Mouse (Mus musculus) hindbrain, embryonic 11.5 days (tissue): ENCODE measurements around the gene Sec61a1. TPM values are rescaled to one million over a fixed set of nuclear protein-coding genes. Genes with fewer than 3 reads are reported as not detected.

Experiments
- ATAC-seq: fragments of 200-750 bp; cut with Nextera tagmentation; 2 replicates; pipeline ENCODE4 v1.8.0; 2017; ENCODE audit warnings: mild to moderate bottlenecking, moderate TSS enrichment, moderate library complexity; ENCODE audit not compliant: low FRiP score
- DNase-seq: peaks from one replicate; pipeline ENCODE4 v3.0.0-alpha.2; 2015; ENCODE audit warnings: low spot score
- H3K27ac ChIP-seq: fragments of 300-500 bp; sonication (generic); 2 replicates; pipeline ENCODE4 v1.5.1; 2014; ENCODE audit warnings: mild to moderate bottlenecking, low read depth, low read length
- H3K27me3 ChIP-seq: fragments of 300-500 bp; sonication (generic); 2 replicates; pipeline ENCODE4 v1.6.1; 2014; ENCODE audit warnings: mild to moderate bottlenecking, low read length, moderate library complexity, mixed read lengths; ENCODE audit not compliant: control insufficient read depth, insufficient read depth
- H3K36me3 ChIP-seq: fragments of 300-500 bp; sonication (generic); 2 replicates; pipeline ENCODE4 v1.6.1; 2014; ENCODE audit warnings: mild to moderate bottlenecking, low read length, moderate library complexity, mixed read lengths; ENCODE audit not compliant: control insufficient read depth, insufficient read depth
- H3K4me1 ChIP-seq: fragments of 300-500 bp; sonication (generic); replicated peaks from 2 replicates; pipeline ENCODE4 v1.6.1; 2014; ENCODE audit warnings: low read length, mixed read lengths; ENCODE audit not compliant: control insufficient read depth, insufficient read depth
- H3K4me2 ChIP-seq: fragments of 300-500 bp; sonication (generic); replicated peaks from 2 replicates; pipeline ENCODE4 v1.6.1; 2014; ENCODE audit warnings: mild to moderate bottlenecking, low read depth, low read length
- H3K4me3 ChIP-seq: fragments of 300-500 bp; sonication (generic); 2 replicates; pipeline ENCODE4 v1.5.1; 2014; ENCODE audit warnings: low read depth, low read length
- H3K9ac ChIP-seq: fragments of 300-500 bp; sonication (generic); 2 replicates; pipeline ENCODE4 v1.6.1; 2014; ENCODE audit warnings: low read depth, low read length
- H3K9me3 ChIP-seq: fragments of 300-500 bp; sonication (generic); 2 replicates; pipeline ENCODE4 v1.6.1; 2016; ENCODE audit warnings: low read length; ENCODE audit not compliant: control insufficient read depth
- WGBS: fragments of 180-500 bp; shearing (Covaris S2); extraction: QIAGEN DNeasy Blood & Tissue Kit; methylation state at CpG from one replicate; pipeline ENCODE4 v1.1.7; 2014; 5-methylcytosine and 5-hydroxymethylcytosine counted together
- polyA plus RNA-seq: library from polyadenylated mRNA; unstranded; fragments of >200 nt; fragmentation: Nextera tagmentation; extraction: Ambion mirVana; gene quantifications from 2 replicates; pipeline ENCODE4 v1.2.1, GENCODE M21; 2014

Gene Sec61a1
- polyA plus RNA-seq, result 139 and 164 TPM in 2 replicates

- Histone ChIP-seq H3K9ac (peak within 1 kb of the TSS; percentile 94), H3K27me3 (no peaks in the 10 kb centered on the region), H3K27ac (peak within 1 kb of the TSS; percentile 90), H3K36me3 (no peaks in the 10 kb centered on the region), H3K4me1 (0 out of 2 replicates have a peak, but pooled peaks cover 5% of the 10 kb centered on the region), H3K4me2 (peak within 1 kb of the TSS; percentile 92), H3K4me3 (peak within 1 kb of the TSS; percentile 96), H3K9me3 (no peaks in the 10 kb centered on the region)
- ATAC-seq (peak; percentile 97), DNase-seq (peak; percentile 96)
- under 1% methylated on average over 76 of the region's 80 CpGs for WGBS
These were observed at the start of gene Sec61a1 for GRCm38 (mm10) chr6:88518404-88519263. Gene Sec61a1, minus strand, starts transcription at chr6:88518905.

GRCm38 (mm10) chr6:88566676-88567075, 48.0 kb upstream of the Sec61a1 start:
- H3K9me3 ChIP-seq, result no peaks in the 10 kb centered on the region
- WGBS, result 7% methylated on average over 7 of the region's 7 CpGs
- no peak overlapping the region; the same call in 1 of the 2 replicates for H3K4me2 ChIP-seq
- no peaks in the 10 kb centered on the region for H3K4me1 ChIP-seq
- no peaks in the 10 kb centered on the region for H3K36me3 ChIP-seq
- H3K4me3 ChIP-seq, result no peak overlapping the region
- no peak for ATAC-seq
- H3K27ac ChIP-seq, result no peak overlapping the region
- H3K9ac ChIP-seq, result no peak overlapping the region
- H3K27me3 ChIP-seq, result peaks cover 8% of the 10 kb centered on the region; the same call in 1 of the 2 replicates
- no peak for DNase-seq

- no peaks in the 10 kb centered on the region for H3K36me3 ChIP-seq
- peaks cover 8% of the 10 kb centered on the region; the same call in 1 of the 2 replicates for H3K27me3 ChIP-seq
- no peaks in the 10 kb centered on the region for H3K9me3 ChIP-seq
- no peak overlapping the region for H3K4me2 ChIP-seq
- WGBS, result 39% methylated on average over 6 of the region's 6 CpGs
- no peaks in the 10 kb centered on the region for H3K4me1 ChIP-seq
- ATAC-seq (no peak), DNase-seq (peak; percentile 24)
- no peak overlapping the region for H3K4me3 ChIP-seq
- H3K9ac ChIP-seq, result no peak overlapping the region
- H3K27ac ChIP-seq, result no peak overlapping the region
These were observed 46.3 kb upstream of the Sec61a1 start for GRCm38 (mm10) chr6:88565033-88565432.

GRCm38 (mm10) chr6:88560156-88560555, 41.5 kb upstream of the Sec61a1 start:
- Histone ChIP-seq H3K4me3 (no peak overlapping the region), H3K27ac (no peak overlapping the region), H3K36me3 (no peaks in the 10 kb centered on the region), H3K4me1 (no peaks in the 10 kb centered on the region), H3K9ac (no peak overlapping the region), H3K27me3 (peaks cover 2% of the 10 kb centered on the region; the same call in 1 of the 2 replicates), H3K9me3 (no peaks in the 10 kb centered on the region), H3K4me2 (no peak overlapping the region)
- DNase-seq (no peak), ATAC-seq (no peak)
- WGBS, result 94% methylated on average over 4 of the region's 4 CpGs

- no peak overlapping the region for H3K4me3 ChIP-seq
- no peak overlapping the region for H3K9ac ChIP-seq
- ATAC-seq, result no peak
- no peak for DNase-seq
- H3K9me3 ChIP-seq, result no peaks in the 10 kb centered on the region
- peaks cover 2% of the 10 kb centered on the region; the same call in 1 of the 2 replicates for H3K27me3 ChIP-seq
- 43% methylated on average over 5 of the region's 5 CpGs for WGBS
- H3K4me1 ChIP-seq, result no peaks in the 10 kb centered on the region
- H3K27ac ChIP-seq, result no peak overlapping the region
- H3K36me3 ChIP-seq, result no peaks in the 10 kb centered on the region
- no peak overlapping the region for H3K4me2 ChIP-seq
These were observed 41.0 kb upstream of the Sec61a1 start for GRCm38 (mm10) chr6:88559688-88560087.

GRCm38 (mm10) chr6:88558076-88558475, 39.4 kb upstream of the Sec61a1 start:
- no peak for DNase-seq
- WGBS, result 67% methylated on average over 1 of the region's 1 CpGs
- no peak overlapping the region for H3K9ac ChIP-seq
- H3K27me3 ChIP-seq, result no peaks in the 10 kb centered on the region
- H3K4me2 ChIP-seq, result no peak overlapping the region
- ATAC-seq, result no peak
- no peaks in the 10 kb centered on the region for H3K4me1 ChIP-seq
- H3K9me3 ChIP-seq, result no peaks in the 10 kb centered on the region
- H3K4me3 ChIP-seq, result no peak overlapping the region
- no peak overlapping the region for H3K27ac ChIP-seq
- H3K36me3 ChIP-seq, result no peaks in the 10 kb centered on the region

- no peak overlapping the region for H3K4me3 ChIP-seq
- DNase-seq (no peak), ATAC-seq (no peak)
- WGBS, result 14% methylated on average over 4 of the region's 4 CpGs
- no peak overlapping the region for H3K4me2 ChIP-seq
- H3K36me3 ChIP-seq, result no peaks in the 10 kb centered on the region
- no peak overlapping the region for H3K9ac ChIP-seq
- H3K9me3 ChIP-seq, result no peaks in the 10 kb centered on the region
- no peaks in the 10 kb centered on the region for H3K4me1 ChIP-seq
- H3K27ac ChIP-seq, result no peak overlapping the region
- H3K27me3 ChIP-seq, result no peaks in the 10 kb centered on the region
These were observed 38.8 kb upstream of the Sec61a1 start for GRCm38 (mm10) chr6:88557548-88557947.

GRCm38 (mm10) chr6:88549916-88550315, 31.2 kb upstream of the Sec61a1 start:
- H3K36me3 ChIP-seq, result no peaks in the 10 kb centered on the region
- ATAC-seq, result no peak
- H3K9ac ChIP-seq, result no peak overlapping the region
- H3K27me3 ChIP-seq, result peaks cover 4% of the 10 kb centered on the region; the same call in 1 of the 2 replicates
- no peak overlapping the region for H3K4me3 ChIP-seq
- H3K4me1 ChIP-seq, result no peaks in the 10 kb centered on the region
- no peak overlapping the region for H3K27ac ChIP-seq
- no peaks in the 10 kb centered on the region for H3K9me3 ChIP-seq
- no peak for DNase-seq
- no peak overlapping the region for H3K4me2 ChIP-seq
- WGBS, result 83% methylated on average over 2 of the region's 2 CpGs
